Mouse (Mus musculus) gastrocnemius, adult 8-10 months (tissue): ENCODE measurements at regions not wholly inside any gene's neighbourhood (a gene's known extent, or its start where the extent isn't known, plus 50 kb on each side); places are given as distances from the start of the nearest gene placed in this dataset.
"Not testable (repeated sequence)": the region's sequence is repeated elsewhere in the genome, so short reads cannot be mapped to it uniquely, and the experiment has no call there.

Experiments
- DNase-seq, 2 experiments: peaks; one replicate each; pipeline ENCODE4 v3.0.0; 2022; ENCODE audit warnings: low spot score in 2 of 2

DNA sequence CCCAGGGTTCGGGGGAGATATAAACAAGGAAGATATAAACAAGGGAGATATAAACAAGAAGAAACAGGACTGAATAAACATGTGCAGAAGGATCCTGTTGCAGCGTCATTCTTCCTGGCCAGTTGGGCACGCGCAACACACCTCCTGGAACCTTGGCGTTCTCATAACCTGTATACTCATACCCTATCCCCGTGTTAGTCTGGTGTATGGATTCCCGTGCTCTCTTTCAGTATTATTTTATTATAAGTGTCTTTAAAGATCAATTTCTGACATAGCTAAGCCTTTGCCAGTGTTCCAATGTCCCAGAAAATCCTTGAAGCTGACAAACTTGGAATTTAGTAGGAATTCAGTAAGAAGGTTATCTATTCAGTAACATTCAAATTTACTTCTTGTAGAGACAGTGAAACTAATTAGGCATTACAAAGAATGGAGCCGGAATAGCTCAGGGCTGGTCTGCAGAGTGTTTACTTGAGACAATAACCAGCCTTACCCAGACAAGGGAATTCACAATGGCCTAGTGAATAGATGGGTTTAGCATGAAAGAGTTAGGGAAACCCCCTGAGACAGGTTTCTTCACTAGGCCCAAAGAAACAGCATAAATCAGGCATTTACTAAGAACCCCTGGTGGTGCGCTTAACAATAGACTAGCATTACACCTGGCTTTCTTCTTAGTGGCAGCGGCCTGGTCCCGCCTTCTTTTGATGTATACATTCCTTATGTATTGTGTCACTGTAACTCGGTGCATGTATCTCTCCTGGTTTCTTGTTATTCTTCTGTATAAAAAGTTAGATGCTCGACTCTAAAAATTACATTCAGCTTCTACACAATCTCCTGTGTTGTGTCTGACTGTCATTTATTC lies 458.4 kb downstream of the Epm2a start:
- DNase-seq = not testable (repeated sequence)

DNA sequence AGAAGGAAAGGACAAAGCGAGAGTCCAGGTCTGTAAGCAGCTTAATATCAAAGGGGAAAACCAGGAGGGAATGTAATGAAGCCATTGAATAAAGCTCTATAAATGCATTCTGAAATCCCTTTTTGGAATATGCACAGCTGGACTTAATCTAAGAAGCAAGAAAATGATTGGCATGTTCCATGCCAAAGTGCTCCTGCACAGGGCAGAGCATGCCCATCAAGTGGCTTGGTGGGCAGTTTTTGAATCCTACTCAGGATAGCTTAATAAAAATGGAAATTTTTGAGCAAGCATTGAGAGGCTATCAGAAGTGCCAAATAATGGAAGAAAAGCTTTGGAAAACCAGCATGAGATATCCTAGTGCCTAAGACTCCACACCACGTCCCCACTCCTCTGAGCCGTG lies 466.1 kb downstream of the Epm2a start:
- DNase-seq = no peak

DNA sequence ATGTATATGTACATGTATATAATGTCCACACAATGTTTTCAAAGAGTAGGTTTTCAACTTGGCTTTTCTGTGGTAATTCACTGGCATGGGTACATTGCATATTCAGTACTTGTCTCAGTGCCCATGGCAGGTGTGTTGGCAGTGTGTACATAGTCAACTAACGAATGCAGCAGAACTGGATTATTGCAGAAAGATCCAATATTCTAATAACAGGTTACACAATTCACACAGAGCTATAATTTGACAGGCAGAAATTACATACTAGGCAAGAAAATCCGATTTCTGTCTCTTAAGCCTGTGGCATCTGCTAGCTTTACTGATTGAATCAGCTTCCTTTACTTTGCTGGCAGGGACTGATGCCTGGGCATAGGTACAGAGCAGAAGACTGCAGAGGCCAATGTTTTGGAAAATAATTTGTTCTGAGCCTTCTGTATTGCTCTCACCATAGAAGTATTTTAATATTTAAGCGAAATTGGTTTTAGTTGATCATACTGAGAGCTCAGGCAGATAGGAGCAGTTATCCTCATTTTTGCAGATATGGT lies 479.3 kb downstream of the Epm2a start:
- no peak for DNase-seq

DNA sequence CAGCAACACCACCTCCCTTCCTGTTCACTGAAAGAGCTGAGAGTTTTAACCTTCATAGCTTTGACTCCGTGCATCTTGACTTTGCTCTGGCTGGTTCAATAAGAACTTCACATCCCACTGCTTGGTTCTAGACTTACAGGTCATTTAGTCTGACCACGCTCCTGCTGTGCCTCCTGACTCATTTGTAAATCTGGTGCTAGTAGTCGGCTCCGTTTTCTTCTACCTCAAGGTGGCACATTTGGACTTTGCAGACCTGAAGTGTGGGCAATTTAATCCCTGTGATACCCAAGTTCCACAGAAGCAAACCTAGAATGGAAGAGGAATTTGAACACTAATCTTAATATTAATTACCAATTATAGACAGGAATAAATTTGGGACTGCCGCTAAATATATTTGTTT lies 497.9 kb downstream of the Epm2a start:
- no peak for DNase-seq

DNA sequence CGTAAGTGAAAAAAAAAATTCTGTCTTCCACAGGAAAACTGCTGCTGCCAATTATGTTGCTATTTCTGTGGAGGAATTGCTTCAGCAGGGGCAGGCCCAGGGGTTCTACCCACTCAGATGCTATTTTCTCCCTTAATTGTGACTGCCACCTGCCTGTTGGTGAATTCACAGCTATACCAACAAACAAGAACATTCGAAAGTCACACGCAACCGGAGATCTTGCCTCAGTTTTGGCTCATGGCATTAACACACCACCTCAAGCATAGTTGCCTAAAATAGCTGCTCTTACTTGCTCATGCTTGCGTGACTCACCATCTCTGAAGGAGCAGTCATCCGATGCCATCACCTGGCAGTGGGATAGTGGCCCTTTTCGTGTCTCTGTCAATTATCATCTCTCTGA lies 498.3 kb downstream of the Epm2a start:
- no peak for DNase-seq

DNA sequence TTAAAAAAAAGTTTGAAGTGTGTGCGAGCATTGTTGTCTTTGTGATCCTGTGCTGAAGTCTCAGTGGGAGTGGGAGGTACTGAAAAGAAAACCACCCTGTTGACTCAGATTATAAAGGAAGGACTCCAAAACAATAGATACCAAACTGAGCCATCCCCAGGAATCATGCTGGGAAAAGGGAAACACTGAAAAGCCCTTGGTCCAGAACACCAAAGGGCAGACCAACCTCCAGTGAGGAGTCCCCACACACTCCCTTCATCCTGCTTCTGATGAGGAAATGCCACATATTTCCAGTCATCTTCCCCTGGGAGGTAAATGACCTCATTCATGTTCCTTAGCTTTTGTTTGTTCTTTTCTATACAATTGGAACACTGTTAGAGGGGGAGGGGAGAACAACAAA lies 502.9 kb downstream of the Epm2a start:
- no peak for DNase-seq

DNA sequence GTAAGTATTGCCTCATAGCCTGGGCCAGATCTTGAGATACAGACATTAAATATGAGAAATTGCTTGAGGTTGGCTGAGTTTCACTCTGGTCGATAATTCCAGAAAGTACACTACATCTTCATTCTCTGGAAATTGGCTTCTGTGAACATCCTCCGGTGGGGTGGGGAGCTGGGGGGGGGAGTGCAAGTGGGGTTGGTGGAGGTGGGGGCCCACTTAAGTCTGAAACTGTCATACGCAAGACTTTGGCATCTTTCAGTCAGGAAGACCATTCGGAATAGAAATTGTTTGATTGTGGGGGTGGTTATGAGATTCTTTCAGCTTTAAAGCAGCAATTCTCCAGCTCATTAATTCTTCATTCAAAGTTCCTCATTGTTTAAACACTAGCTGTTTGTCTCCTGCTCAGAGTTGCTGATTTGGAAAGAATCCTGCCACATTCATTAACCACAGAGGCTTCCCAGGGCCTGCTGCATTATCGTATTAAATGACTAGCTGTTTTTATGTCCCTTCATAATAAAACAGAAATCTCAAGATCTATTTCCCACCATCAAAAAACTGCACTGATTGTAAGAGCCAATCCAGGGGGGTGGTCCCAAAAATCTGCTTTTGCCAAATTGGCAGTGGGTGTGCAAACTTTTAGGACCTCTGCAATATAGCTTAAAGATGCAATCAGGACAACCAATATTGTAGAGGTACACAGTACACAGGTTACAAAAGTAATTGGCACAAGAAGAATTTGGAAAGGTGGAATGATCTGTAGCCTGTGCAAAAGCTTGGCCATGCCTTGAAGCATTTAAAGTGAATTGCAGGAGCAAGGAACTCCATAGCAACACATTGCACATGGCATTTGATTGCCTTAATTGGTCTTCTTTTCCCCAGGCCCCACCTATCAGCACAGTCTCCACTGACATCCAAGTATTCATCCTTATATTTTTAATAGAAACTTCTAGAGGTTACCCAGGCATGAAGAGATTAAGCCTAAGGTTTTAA lies 532.2 kb downstream of the Epm2a start:
- no peak for DNase-seq

DNA sequence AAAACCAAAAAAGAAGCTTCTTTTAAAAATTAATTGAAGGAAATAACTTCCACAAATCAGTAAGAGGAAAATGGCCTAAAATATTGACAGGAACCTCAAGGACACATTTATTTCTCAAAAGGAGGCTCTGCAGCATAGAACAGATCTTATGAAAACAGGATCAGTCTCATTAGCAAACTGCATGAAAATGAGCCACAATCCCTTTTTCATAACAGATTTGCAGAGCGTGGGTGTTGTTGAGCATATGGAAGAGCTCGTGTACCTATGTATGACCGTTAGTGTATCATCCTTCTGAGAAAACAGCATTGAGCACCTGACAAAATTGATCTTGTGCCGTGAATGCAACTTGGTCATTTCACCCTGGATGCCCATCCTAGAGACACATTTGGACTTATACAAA lies 543.0 kb downstream of the Epm2a start:
- DNase-seq = no peak

DNA sequence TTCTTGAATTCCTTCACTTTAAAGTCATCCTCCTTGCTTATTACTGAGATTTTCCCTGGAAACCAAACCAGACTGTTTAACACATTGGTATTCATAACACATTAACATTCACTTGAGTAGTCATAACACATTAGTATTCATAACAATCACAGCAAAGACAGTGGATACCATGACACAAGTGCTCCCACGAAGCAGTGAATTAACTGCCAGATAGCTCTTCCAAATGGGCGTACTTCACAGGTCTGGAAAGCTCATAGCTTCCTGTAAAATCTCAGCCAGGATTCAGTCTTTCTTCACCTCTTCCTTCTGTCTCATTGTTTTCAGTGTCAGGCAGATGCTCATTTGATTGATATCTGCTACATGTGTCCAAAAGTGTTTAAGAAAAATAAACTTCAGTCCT lies 545.7 kb downstream of the Epm2a start:
- DNase-seq = no peak

DNA sequence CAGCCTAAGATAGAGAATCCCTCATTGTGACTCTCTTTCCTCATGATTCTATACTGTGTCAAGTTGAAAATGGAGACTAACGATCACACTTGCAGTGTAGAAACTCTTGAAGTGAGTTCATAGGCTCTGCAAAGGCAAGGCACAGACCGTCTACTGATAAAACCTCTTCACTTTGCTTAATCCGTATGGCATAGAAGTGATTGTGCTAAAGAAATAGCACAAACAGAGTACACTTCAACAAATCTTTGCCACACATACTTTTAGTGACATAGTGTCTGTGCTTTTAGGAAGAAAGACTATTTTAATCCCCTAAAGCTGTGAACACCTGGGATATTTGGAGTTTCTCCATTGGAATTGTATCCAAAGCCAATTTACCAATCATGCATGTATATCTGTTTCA lies 578.9 kb downstream of the Epm2a start:
- no peak for DNase-seq

DNA sequence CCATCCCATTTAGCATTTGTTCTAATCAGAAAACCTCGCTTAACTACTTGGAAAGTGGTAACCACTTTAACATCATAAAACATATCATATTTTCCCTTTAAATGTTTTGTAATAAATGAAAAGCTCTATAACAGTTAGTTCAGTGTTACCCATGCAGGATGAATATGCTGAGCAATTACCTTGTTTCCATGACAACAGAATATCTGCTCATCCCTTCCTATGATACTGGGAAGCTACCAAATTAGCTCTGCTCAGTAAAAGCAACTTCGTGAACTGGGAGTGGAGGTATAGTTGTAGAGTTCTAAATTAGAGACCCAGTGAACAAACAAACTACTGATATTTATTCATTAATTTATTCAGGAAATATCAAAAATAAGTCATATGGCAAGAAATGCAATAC lies 595.0 kb downstream of the Epm2a start:
- no peak for DNase-seq

DNA sequence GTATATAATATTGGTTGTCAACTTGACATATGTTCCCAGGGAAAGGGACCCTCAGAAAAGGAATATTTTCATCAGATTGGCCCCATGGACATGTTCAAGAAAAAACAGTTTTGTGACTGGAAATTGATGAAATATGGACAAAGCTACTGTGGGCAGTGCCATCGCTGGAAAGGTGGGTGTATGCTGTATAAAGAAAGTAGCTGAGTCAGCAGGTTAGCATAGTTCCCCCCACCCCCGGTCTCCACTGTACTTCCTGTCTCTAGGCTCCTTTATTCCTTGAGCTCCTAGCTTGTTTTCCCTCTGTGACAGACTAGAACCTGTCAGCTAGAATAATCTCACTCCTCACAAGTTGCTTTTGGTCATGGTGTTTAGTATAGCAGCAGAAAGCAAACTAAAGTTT lies 599.6 kb downstream of the Epm2a start:
- DNase-seq = no peak

DNA sequence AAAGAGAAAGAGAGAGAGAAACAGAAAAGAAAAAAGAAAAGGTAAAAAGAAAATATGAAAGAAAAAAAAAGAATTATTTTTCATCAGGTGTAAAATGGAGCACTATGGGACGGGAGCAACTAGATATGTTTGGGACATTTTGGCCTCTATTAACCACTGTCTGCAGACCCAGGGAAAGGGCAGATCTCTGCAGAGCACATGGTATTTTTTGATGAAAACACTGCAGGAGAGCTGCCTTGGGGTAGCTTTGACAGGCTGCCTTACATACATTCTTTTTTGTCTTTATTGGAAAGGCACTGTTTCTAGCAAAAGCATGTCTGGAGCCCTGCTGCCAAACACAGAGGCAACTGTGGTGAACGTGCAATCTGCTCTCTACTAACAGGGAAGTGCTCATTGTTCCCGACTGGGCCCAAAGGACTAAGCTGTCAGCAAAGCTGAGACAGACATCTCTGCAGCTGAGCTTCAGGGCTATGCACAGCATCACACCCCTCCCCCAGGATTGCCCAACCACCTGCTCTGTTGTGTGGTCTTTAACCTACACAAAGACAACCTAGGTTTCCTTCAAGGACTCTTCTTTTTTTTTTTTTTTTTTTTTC lies 617.2 kb downstream of the Epm2a start:
- DNase-seq = no peak

DNA sequence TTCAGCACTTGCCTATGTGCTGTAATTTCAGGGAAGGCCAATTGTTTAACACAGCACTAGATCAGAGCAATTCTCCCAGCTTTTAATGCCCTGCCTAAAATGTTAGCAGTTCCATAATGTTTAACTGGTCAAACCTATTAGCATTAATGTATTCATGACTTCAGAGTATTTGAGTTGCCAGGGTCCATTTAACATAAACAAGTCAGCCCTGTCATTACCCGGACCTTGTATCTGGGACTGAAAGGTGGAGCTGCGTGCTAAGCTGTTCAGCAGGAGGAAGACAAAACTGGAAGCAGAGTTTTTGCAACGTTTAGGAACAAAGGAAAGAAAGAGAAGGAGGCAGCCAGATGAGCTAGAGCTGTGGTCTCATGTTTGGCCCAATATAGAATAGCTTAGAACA lies 661.8 kb downstream of the Epm2a start:
- DNase-seq = no peak

DNA sequence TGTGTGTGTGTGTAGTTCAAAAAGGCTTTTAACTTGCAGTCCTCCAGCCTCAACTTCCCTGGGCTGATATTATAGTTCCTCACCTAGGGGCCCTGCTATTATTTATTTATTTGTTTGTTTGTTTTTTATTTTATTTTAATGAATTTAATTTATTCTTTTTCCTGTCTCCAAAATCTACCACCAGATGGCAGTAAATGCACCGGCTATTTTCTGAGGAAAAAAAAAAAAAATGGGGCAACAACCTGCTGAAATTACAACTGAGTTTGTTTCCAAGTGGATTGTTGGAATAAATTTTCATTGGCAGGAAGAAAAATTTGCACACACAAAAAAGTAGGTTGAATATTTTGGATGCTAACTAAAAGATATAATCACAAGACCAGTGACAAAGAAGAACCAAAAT lies 662.7 kb downstream of the Epm2a start:
- DNase-seq = no peak

DNA sequence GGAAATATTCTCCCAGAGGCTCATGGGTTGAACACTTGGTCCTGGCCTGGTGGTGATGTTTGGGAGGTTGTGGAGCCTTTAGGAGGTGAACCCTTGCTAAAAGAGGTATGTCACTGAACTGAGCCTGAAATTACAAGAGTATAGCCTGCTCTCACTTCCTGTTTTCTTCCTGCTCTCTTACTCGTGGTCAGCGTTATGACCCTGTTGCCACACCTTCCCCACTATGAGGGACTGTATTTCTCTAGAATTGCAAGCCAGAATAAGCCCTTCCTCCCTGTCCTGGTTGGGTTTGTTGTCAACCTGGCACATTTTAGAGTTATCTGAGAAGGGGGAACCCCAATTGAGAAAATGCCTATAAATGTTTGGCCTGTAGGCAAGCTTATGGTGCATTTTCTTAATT lies 674.1 kb downstream of the Epm2a start:
- DNase-seq = no peak

DNA sequence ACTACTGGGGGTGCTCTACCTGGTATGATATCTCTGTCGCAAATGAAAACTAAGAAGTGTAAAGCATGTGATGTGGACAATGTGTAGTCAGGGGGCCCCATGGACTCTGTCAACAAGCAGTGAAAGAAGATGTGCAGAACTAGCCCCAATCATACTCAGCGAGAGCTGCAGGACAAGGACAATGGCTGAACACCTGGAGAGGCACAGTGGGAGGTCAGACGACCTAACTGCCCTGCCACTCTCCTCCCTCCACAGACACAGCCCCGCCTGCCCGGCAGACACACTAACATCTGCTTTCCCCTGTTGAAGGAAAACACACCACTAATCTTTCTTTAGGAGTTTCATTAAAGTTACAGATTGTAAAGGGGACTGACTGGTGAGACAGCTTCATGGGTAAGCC lies 675.1 kb downstream of the Epm2a start:
- DNase-seq = no peak

DNA sequence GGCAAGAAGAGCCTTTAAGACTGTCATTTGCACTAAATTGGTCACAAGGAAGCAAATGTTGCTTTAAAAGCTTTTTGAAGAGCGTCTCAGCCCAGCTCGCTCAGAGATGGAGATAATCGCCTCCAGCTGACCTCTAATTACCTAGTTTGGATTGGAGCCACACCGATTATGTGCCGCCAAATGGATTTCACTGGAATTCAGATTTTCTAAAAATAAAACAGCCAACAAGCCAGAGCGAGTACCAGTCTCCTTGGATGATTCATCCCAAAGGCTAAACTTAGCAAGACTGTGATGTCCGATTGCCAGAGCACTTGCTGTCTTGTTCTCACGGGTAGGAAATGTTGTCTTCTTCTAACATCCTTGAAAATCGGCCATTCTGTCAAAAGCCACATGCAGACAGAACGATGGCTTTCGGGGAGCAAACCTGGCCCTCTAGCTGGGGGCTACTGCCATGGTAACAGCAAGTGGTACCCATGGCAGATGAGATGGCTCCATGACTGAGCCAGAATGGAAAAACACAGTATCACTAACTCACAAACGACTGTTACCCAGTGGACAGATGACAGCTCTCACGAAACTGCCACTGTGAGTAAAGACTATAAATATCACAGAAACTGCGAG lies 676.1 kb downstream of the Epm2a start:
- peak; percentile 6 for DNase-seq

DNA sequence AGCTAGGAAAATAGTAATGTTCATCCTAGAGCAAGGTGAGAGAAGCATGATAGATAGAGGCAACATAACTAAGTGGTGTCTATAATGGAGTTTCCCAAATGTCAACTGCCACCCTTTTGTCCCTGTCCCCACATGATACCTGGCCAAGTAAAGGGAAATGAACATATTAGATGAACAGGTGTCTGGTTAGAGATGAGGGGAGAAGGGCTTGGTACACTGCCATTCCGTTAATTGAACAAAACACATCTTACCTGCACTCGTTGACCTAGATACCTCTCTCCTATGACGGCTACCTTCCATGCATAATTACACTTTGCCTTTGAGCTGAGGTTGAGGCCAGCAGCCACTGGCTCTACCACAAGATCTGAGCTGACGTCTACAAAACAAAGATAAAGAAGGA lies 677.4 kb downstream of the Epm2a start:
- DNase-seq = no peak

DNA sequence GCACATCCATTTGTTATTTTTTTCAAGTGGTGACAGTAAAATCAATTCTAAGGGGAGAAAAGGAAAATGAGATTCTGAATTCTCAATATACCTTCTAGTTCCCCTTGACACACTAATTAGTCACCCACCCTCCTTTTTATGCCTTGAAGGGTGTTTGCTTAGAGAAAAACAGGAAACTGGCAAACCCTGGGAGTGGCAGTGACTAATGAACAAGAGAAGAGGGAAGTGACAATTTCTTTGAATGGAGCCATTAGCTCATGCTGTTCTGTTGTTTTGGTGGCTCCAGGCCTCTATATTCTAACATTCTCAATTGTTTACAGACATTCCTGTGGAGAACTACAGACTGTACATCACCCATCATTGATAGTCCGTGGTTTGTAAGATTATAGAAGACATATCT lies 692.0 kb downstream of the Epm2a start:
- DNase-seq = no peak

DNA sequence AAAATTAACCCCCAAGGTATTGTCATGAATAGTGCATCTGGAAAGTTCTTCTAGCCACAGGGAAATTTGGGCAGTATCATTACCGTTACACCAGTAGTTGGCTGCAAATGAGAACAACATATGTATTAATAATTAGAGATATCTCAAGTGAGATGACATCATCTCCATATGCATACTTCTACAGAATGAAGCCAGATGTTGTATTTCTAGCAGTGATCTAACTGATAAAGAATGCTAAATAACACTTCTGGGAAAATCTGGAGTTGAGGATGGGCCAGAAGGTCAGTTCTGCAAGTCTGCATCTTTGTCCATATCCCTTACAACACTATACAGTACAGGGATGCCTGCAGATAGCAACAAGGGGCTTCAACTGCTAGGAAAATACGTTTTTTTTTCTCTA lies 702.7 kb downstream of the Epm2a start:
- DNase-seq = no peak
